Mouse (Mus musculus): ENCODE data around the gene Tial1.

GRCm38 (mm10) chr7:128438131-128438530 is 23.4 kb downstream of the Tial1 start:
- TF ChIP-seq POLR2A (IDR thresholded peaks at IDR 0.05; ENCODE audit: low read depth, low read length) = no peak
- no peak for TF ChIP-seq CTCF (IDR thresholded peaks at IDR 0.05; ENCODE audit: extremely low read depth, insufficient read depth, insufficient read length, insufficient replicate concordance)
